Mouse (Mus musculus): ENCODE measurements around the gene Lrpprc.

The Lrpprc gene

DNA sequence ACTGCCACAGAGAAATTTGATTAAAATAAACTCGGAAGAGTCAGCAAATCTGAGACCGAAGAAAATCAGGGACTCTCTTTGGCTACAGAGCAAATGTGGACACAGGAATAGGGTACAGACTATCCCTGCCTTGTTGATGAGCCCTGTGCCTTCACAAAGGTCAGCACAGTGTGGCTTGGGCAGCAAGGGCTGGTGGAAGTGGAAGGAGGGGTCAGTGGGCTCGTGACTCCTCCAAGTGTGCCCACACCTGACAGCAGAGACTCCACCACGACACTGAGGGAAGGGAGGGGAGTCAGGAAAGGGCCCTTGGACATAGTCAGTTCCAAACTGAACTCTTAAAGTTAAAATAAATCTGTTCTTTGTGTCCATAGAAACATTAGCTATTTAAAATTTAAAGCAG lies 75.7 kb downstream of the Lrpprc start:
- DNase-seq (ENCODE audit: low read depth, low spot score): no peak

DNA sequence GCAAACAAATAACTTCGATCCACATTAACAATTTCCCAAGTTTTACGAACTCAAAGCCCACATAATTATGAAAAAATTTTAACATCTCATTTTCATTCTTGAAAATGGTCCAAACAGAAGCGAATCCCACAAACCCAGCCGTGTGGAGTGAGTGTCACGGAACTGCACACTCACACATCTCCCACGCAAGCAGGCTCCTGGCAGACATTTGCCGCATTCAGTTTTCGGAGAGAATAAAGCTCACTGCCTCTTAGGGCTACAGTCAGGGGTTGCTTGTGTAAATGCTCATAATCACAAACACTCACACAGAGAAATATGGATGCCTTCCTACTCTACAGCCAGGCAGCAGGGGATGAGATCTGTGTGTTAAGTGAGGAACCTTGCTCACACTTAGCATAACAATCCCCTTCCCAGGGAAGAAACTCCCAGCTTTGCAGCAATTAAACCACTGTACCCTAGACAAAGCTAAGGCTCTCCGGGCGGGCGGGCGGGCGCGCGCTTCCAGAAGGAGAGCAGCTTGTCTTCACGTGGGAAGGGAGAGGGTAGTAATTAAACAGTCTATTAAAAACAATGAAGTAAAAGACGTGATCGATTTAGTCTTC lies 76.9 kb downstream of the Lrpprc start:
- DNase-seq (ENCODE audit: low read depth, low spot score): no peak

GRCm38 (mm10) chr17:84709403-84709851 lies 81.2 kb downstream of the Lrpprc start:
- DNase-seq (ENCODE audit: low read depth, low spot score): peak; percentile 11

DNA sequence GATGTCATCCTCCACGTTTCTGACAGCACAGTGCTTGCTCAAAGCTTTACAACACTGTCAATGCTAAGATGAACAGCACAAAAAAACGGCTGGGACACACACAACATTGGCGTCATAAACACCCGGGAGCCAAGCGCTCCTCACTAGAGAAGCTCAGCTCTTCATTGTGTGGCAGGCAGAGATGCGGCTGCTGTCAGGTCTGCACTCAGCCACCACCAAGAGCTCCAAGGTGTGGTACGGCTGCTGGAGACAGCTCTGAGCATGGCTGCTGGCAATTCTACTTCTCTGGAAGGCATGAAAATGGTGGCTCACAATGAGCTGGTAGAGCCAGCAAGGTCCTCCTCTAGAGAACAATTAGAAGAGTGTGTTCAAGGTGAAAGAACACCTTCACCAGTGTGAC lies 81.8 kb downstream of the Lrpprc start:
- no peak for DNase-seq (ENCODE audit: low read depth, low spot score)

- DNase-seq (ENCODE audit: low read depth, low spot score): no peak
These were observed 83.2 kb downstream of the Lrpprc start for GRCm38 (mm10) chr17:84707407-84707806.

DNA sequence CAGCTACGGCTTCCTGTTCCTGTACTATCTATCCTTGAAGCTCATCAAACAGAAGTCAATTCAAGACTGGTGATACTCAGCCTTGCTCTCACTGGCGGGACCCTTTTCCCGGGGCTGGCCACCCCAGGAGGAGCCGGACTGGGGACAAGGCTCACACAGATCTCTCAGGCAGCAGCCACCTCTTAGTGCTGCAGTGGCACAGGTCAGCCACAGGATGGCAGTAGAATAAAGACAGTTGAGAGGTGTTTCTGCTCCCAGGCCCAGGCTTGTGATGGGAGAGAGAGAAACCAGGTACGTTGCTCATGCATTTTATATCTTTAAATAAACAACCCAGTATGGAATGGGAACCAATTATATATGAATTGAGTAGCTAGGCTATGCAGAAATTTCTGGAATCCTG lies 91.9 kb downstream of the Lrpprc start:
- DNase-seq (ENCODE audit: low read depth, low spot score): peak; percentile 40

- DNase-seq (ENCODE audit: low read depth, low spot score): no peak
These were observed 94.1 kb downstream of the Lrpprc start for GRCm38 (mm10) chr17:84696537-84696936.

DNA sequence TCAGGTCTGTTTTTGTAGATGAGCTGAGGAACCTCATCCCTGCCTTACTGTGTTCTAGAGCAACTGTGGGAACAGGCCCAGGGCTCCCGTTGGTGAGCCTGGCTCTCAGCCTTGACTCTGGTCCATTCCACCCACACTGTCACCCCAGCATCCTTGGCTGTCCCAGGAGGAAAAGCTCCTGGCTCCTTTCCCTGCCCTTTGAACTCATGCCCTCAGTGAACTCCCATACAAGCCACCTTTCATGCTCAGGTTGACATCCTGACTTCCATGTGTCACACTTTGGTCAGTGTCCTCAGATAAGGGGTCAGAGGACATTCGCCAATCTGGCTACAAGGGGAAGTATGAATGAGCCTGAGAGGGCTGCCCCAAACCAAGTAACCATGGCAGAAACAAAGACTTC lies 96.8 kb downstream of the Lrpprc start:
- no peak for DNase-seq (ENCODE audit: low read depth, low spot score)

DNA sequence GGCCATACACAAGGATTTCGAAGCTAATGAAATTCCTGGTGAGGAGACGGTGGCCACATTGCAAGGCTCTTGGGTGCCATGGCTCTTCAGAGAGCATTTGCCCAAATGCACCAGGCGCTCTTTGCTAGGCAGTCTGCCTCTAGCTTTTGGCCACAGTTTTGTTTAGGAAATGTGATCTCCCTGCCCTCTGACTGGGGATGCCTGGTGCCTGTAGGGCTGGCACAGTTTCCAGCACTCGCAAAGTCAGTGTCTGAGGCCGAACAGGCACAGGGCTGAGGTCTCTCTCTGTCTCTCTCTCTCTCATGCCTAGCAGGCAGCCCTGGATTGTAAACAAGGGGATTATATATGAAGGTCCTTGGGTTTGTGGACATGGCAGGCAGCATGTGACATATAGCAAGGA lies 100.5 kb downstream of the Lrpprc start:
- DNase-seq (ENCODE audit: low read depth, low spot score): no peak

DNA sequence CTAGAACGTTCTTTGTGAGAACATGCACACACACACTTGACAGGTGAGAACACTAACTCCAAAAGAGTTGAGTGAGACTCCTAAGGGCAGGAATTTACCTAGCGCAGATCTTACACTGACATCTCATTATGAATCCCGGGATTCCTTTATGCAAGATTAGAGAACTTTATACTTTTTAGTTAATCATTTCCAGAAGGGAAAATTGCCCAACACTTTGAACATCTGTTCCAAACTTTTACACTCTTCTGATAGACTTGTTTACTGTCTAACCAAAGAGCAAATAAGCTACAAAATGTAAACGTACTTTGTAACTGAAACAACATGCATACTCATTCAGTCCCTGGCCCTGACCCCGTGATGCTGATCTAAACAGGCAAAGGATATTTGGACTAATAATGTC lies 101.3 kb downstream of the Lrpprc start:
- DNase-seq (ENCODE audit: low read depth, low spot score): no peak

DNA sequence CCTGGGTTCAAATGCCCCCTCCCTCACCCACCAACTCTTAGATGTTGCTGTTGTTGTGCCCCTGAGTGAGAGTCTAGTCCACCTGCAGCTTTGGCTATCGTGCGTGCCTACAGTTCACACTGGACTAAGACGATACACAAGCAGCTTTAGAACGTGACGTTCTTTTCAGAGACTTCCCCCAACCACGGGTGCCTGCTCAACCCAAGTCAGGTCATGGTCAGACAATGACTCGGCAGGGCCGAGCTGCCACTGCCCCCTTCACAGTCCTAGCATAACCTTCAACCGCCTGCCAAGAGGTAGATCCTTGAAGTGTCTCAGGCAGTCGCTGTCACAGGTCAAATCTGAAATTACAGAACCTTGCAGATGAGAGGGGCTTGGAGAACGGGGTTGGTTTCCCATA lies 101.8 kb downstream of the Lrpprc start:
- no peak for DNase-seq (ENCODE audit: low read depth, low spot score)

- DNase-seq (ENCODE audit: low read depth, low spot score): no peak
These were observed 102.6 kb downstream of the Lrpprc start for GRCm38 (mm10) chr17:84687994-84688393.

- DNase-seq (ENCODE audit: low read depth, low spot score): no peak
These were observed 105.3 kb downstream of the Lrpprc start for GRCm38 (mm10) chr17:84685286-84685685.

DNA sequence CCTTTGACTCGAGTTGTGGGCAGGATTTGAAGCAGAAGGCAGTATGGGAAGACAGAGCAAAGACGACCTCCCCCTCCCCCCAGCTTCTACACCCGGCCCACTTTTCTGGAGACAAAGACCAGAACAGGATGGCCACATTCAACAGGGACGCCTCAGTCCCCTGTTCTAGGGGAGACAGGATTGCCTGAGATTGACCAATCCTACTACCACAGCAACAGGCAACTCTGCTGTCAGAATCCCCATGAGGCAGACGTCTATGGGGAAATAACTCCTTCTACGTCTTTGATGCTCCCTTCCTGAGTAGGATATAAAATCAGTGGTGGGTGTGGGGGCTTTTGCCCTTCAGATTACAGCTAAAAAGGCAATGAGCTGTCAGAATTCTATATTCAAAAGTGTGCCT lies 106.3 kb downstream of the Lrpprc start:
- DNase-seq (ENCODE audit: low read depth, low spot score): no peak

GRCm38 (mm10) chr17:84682734-84683717 lies 107.6 kb downstream of the Lrpprc start, which contains the start of gene Abcg5:
Gene Abcg5, minus strand, starts transcription at chr17:84683011.
- no peak for DNase-seq (ENCODE audit: low read depth, low spot score)

DNA sequence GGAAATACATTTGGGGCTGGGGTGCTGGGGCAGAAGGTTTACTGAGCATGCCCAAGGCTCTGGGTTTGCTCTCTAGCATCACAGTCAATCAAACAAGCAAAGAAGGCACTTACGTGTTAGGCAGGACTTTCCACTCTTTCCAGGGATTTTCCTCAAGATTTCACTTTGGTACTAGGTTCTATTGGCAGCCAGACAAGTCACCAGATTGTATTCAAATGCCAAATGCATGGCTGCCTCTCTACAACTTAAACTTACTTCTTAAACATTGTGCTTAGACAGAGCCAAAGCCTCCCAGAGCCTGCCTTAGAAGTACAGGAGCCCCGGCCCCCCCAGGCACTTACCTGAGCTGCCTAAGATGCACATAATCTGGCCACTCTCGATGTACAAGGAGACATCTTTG lies 108.9 kb downstream of the Lrpprc start:
- DNase-seq (ENCODE audit: low read depth, low spot score): no peak

GRCm38 (mm10) chr17:84677595-84677994 lies 113.0 kb downstream of the Lrpprc start:
- no peak for DNase-seq (ENCODE audit: low read depth, low spot score)

DNA sequence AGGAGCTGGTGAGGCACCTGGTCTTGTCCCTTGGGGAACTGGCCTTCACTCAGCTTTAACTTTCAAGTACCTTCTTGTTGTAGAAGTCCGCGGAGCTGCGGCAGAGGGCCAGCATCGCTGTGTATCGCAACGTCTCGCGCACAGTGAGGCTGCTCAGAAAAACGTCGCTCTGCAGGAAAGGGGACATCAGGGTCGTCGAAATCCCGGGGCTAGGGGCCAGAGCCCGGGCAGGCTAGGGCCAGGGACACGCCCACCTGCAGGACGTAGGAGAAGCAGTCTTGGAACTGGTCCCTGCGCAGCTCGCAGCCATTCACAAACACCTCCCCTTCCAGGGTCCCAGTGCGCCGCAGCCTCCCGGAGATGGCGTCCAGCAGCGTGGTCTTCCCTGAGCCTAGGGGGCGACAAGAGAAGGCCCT lies 114.6 kb downstream of the Lrpprc start, which contains the start of gene Abcg8:
Gene Abcg8 (plus strand): TSS at position 352 of the 416 bp plus-strand sequence.
- DNase-seq (ENCODE audit: low read depth, low spot score): no peak

- DNase-seq (ENCODE audit: low read depth, low spot score): no peak
These were observed 115.4 kb downstream of the Lrpprc start for GRCm38 (mm10) chr17:84675204-84675603.

- DNase-seq (ENCODE audit: low read depth, low spot score): no peak
These were observed 116.5 kb downstream of the Lrpprc start for GRCm38 (mm10) chr17:84674048-84674447.

GRCm38 (mm10) chr17:84672376-84673369 lies 117.9 kb downstream of the Lrpprc start:
- DNase-seq (ENCODE audit: low read depth, low spot score): no peak
